Mouse (Mus musculus) bone marrow macrophage, adult 2 months (primary cell): Measurements from ENCODE around the gene Foxred2.

Source experiments
- CTCF ChIP-seq: IDR thresholded peaks from 2 replicates; pipeline ENCODE4 v1.5.1; 2012; ENCODE audit warnings: low read depth, mild to moderate bottlenecking, low read length, moderate library complexity
- POLR2A ChIP-seq: IDR thresholded peaks from 2 replicates; pipeline ENCODE4 v1.6.1; 2012; ENCODE audit warnings: mild to moderate bottlenecking, low read depth, low read length, borderline replicate concordance

GRCm38 (mm10) chr15:77893292-77893691 is 63.2 kb downstream of the Foxred2 start:
- no peak for TF ChIP-seq CTCF
- TF ChIP-seq POLR2A: no peak
